Mouse (Mus musculus) brain, embryonic 14.5 days (tissue): ENCODE results near the gene Slc35e4.

ENCODE experiments used
- CTCF ChIP-seq: fragments of 200-500 bp; IDR thresholded peaks from 2 replicates; pipeline ENCODE4 v1.5.1; 2012; ENCODE audit warnings: inconsistent platforms, mild to moderate bottlenecking, moderate library complexity, borderline replicate concordance; ENCODE audit not compliant: insufficient read depth, insufficient read length; ENCODE audit errors: extremely low read depth
- POLR2A ChIP-seq: fragments of 200-500 bp; IDR thresholded peaks from 2 replicates; pipeline ENCODE4 v1.6.1; 2012; ENCODE audit warnings: mild to moderate bottlenecking, inconsistent platforms, borderline replicate concordance; ENCODE audit not compliant: poor library complexity, insufficient read depth, insufficient read length, severe bottlenecking; ENCODE audit errors: extremely low read depth

DNA sequence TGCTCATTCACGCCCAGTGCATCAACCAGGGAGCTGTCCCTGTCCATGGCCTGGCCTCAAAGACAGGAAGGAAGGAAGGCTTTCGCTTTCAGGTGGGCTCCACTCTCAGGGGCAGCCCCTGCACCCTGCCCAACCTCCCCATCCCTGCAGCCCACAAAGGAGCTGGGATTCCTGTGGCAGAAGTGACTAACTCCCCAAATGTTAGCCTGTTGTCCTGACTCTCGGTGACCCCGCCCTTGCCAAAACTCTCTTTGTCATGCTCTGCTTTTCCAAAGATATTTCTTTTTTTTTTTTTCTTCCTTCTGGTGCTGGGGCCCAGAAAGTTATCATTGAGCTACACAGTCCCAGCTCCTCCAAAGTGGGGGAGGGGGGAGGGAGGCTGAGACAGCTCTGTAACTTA is 5.2 kb downstream of the Slc35e4 start:
- TF ChIP-seq CTCF (no peak), POLR2A (no peak)
